Mouse (Mus musculus): ENCODE data around the gene Vmp1. TPM values are rescaled to one million over a fixed set of nuclear protein-coding genes. Genes with fewer than 3 reads are reported as not detected.
A peak's percentile ranks its signal among the peaks of the same experiment; 100 is the strongest.

Gene Vmp1
- polyA plus RNA-seq, 1 experiment: 157 TPM

- Histone ChIP-seq H3K36me3 (ENCODE audit: control insufficient read depth, insufficient read depth) (peaks cover 31% of the 10 kb centered on the region), H3K27me3 (ENCODE audit: control insufficient read depth, insufficient read depth, insufficient read length) (no peaks in the 10 kb centered on the region), H3K79me2 (ENCODE audit: control insufficient read depth, insufficient read depth) (peaks cover 37% of the 10 kb centered on the region), H3K4me3 (ENCODE audit: insufficient read depth, poor library complexity, severe bottlenecking) (no peak overlapping the region), H3ac (ENCODE audit: control insufficient read depth, insufficient read length, low read depth) (no peak overlapping the region), H3K79me3 (ENCODE audit: low read depth) (peaks cover 9% of the 10 kb centered on the region)
- TF ChIP-seq CEBPB (IDR thresholded peaks at IDR 0.05; ENCODE audit: low read depth) (no peak), MYOD1 (IDR thresholded peaks at IDR 0.05; ENCODE audit: control insufficient read depth, insufficient read length, low read depth) (no peak), FOSL1 (IDR thresholded peaks at IDR 0.05; ENCODE audit: insufficient read depth, low read length, poor library complexity, severe bottlenecking) (no peak), MAX (IDR thresholded peaks at IDR 0.05) (no peak), USF1 (IDR thresholded peaks at IDR 0.05; ENCODE audit: low read depth) (no peak), CTCF (IDR thresholded peaks at IDR 0.05; ENCODE audit: control insufficient read depth, insufficient read depth, insufficient read length) (no peak), MYOG (IDR thresholded peaks at IDR 0.05; ENCODE audit: control insufficient read depth, extremely low read depth, insufficient read length) (no peak)
Observed at GRCm38 (mm10) chr11:86607808-86608350, 75.8 kb downstream of the Vmp1 start.

GRCm38 (mm10) chr11:86606621-86607339 is 76.9 kb downstream of the Vmp1 start:
- peaks cover 9% of the 10 kb centered on the region for H3K79me3 ChIP-seq (ENCODE audit: low read depth)
- H3K36me3 ChIP-seq (ENCODE audit: control insufficient read depth, insufficient read depth): peaks cover 31% of the 10 kb centered on the region
- H3K4me3 ChIP-seq (ENCODE audit: insufficient read depth, poor library complexity, severe bottlenecking): no peak overlapping the region
- H3K79me2 ChIP-seq (ENCODE audit: control insufficient read depth, insufficient read depth): peaks cover 46% of the 10 kb centered on the region
- no peak overlapping the region for H3ac ChIP-seq (ENCODE audit: control insufficient read depth, insufficient read length, low read depth)
- TF ChIP-seq CTCF (IDR thresholded peaks at IDR 0.05; ENCODE audit: control insufficient read depth, insufficient read depth, insufficient read length): no peak
- no peak for TF ChIP-seq MAX (IDR thresholded peaks at IDR 0.05)
- TF ChIP-seq USF1 (IDR thresholded peaks at IDR 0.05; ENCODE audit: low read depth): no peak
- no peaks in the 10 kb centered on the region for H3K27me3 ChIP-seq (ENCODE audit: control insufficient read depth, insufficient read depth, insufficient read length)

- H3K79me3 ChIP-seq (ENCODE audit: low read depth): peaks cover 26% of the 10 kb centered on the region
- H3ac ChIP-seq (ENCODE audit: control insufficient read depth, insufficient read length, low read depth): no peak overlapping the region
- H3K79me2 ChIP-seq (ENCODE audit: control insufficient read depth, insufficient read depth): peaks cover 62% of the 10 kb centered on the region
- H3K27me3 ChIP-seq (ENCODE audit: control insufficient read depth, insufficient read depth, insufficient read length): no peaks in the 10 kb centered on the region
- no peak overlapping the region for H3K4me3 ChIP-seq (ENCODE audit: insufficient read depth, poor library complexity, severe bottlenecking)
- no peak for TF ChIP-seq MAX (IDR thresholded peaks at IDR 0.05)
- no peak for TF ChIP-seq CTCF (IDR thresholded peaks at IDR 0.05; ENCODE audit: control insufficient read depth, insufficient read depth, insufficient read length)
- TF ChIP-seq MYOD1 (IDR thresholded peaks at IDR 0.05; ENCODE audit: control insufficient read depth, insufficient read length, low read depth): no peak
- no peak for TF ChIP-seq MYOG (IDR thresholded peaks at IDR 0.05; ENCODE audit: control insufficient read depth, extremely low read depth, insufficient read length)
- TF ChIP-seq FOSL1 (IDR thresholded peaks at IDR 0.05; ENCODE audit: insufficient read depth, low read length, poor library complexity, severe bottlenecking): no peak
- TF ChIP-seq CEBPB (IDR thresholded peaks at IDR 0.05; ENCODE audit: low read depth): no peak
- TF ChIP-seq USF1 (IDR thresholded peaks at IDR 0.05; ENCODE audit: low read depth): no peak
- peaks cover 35% of the 10 kb centered on the region for H3K36me3 ChIP-seq (ENCODE audit: control insufficient read depth, insufficient read depth)
Observed at GRCm38 (mm10) chr11:86604732-86605520, 78.7 kb downstream of the Vmp1 start.

- TF ChIP-seq USF1 (IDR thresholded peaks at IDR 0.05; ENCODE audit: low read depth): peak; percentile 73
- TF ChIP-seq CEBPB (IDR thresholded peaks at IDR 0.05; ENCODE audit: low read depth): no peak
- no peak overlapping the region for H3K4me3 ChIP-seq (ENCODE audit: insufficient read depth, poor library complexity, severe bottlenecking)
- peaks cover 37% of the 10 kb centered on the region for H3K36me3 ChIP-seq (ENCODE audit: control insufficient read depth, insufficient read depth)
- H3K27me3 ChIP-seq (ENCODE audit: control insufficient read depth, insufficient read depth, insufficient read length): no peaks in the 10 kb centered on the region
- H3ac ChIP-seq (ENCODE audit: control insufficient read depth, insufficient read length, low read depth): no peak overlapping the region
- peaks cover 32% of the 10 kb centered on the region for H3K79me3 ChIP-seq (ENCODE audit: low read depth)
- peaks cover 65% of the 10 kb centered on the region for H3K79me2 ChIP-seq (ENCODE audit: control insufficient read depth, insufficient read depth)
Observed at GRCm38 (mm10) chr11:86604289-86604688, 79.3 kb downstream of the Vmp1 start.

- Histone ChIP-seq H3K27me3 (ENCODE audit: control insufficient read depth, insufficient read depth, insufficient read length) (no peaks in the 10 kb centered on the region), H3K79me3 (ENCODE audit: low read depth) (peaks cover 36% of the 10 kb centered on the region), H3K36me3 (ENCODE audit: control insufficient read depth, insufficient read depth) (peaks cover 42% of the 10 kb centered on the region), H3K79me2 (ENCODE audit: control insufficient read depth, insufficient read depth) (peaks cover 71% of the 10 kb centered on the region), H3ac (ENCODE audit: control insufficient read depth, insufficient read length, low read depth) (no peak overlapping the region), H3K4me3 (ENCODE audit: insufficient read depth, poor library complexity, severe bottlenecking) (no peak overlapping the region)
- TF ChIP-seq CTCF (IDR thresholded peaks at IDR 0.05; ENCODE audit: control insufficient read depth, insufficient read depth, insufficient read length) (no peak), CEBPB (IDR thresholded peaks at IDR 0.05; ENCODE audit: low read depth) (peak; percentile 97)
Observed at GRCm38 (mm10) chr11:86603719-86604118, 79.9 kb downstream of the Vmp1 start.

DNA sequence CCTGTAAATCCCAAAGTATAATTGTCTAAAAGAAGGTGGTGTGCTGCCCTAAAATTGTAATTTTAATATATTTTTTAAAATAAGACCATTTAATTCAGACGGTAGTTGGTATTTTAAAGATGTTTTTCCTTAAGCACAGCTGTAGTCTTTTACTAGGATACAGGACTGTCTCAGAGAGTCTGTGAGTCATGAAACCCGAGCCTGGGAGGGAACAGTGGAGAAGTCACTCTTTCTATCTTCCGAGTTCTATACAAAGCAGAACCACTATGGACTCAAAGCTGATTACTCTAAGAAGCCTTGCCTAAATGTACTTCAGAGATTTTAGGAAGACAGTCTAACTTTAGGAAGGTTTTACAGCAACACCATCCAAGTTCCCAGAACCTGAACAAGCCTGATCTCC is 81.5 kb downstream of the Vmp1 start:
- Histone ChIP-seq H3K27me3 (ENCODE audit: control insufficient read depth, insufficient read depth, insufficient read length) (no peaks in the 10 kb centered on the region), H3K79me3 (ENCODE audit: low read depth) (peaks cover 52% of the 10 kb centered on the region), H3K79me2 (ENCODE audit: control insufficient read depth, insufficient read depth) (peaks cover 83% of the 10 kb centered on the region), H3ac (ENCODE audit: control insufficient read depth, insufficient read length, low read depth) (peak overlapping the region; percentile 24), H3K4me3 (ENCODE audit: insufficient read depth, poor library complexity, severe bottlenecking) (peak overlapping the region; percentile 36), H3K36me3 (ENCODE audit: control insufficient read depth, insufficient read depth) (peaks cover 58% of the 10 kb centered on the region)
- no peak for TF ChIP-seq MYOG (IDR thresholded peaks at IDR 0.05; ENCODE audit: control insufficient read depth, extremely low read depth, insufficient read length)
- TF ChIP-seq MAX (IDR thresholded peaks at IDR 0.05): no peak

All from C2C12 (cell line).